Mouse (Mus musculus): ENCODE data around the gene Slc43a1. TPM values are rescaled to one million over a fixed set of nuclear protein-coding genes. Genes with fewer than 3 reads are reported as not detected.

Slc43a1 gene
- polyA plus RNA-seq, 1 experiment from 2014 or later: 6.6 TPM

GRCm38 (mm10) chr2:84823237-84823636 is 15.4 kb upstream of the Slc43a1 start:
- H3K27ac ChIP-seq (ENCODE audit: low read length): no peak overlapping the region
- H3K4me1 ChIP-seq (ENCODE audit: insufficient read depth, low read depth, low read length): peaks cover 4% of the 10 kb centered on the region; the same call in 1 of the 2 replicates
- DNase-seq (ENCODE audit: low spot score): no peak
- H3K4me3 ChIP-seq (ENCODE audit: low read depth, low read length): no peak overlapping the region
- 20% methylated on average over 2 of the region's 2 CpGs for WGBS
- H3K4me2 ChIP-seq (replicated peaks; ENCODE audit: low read depth, low read length): no peak overlapping the region
- ATAC-seq: no peak
- no peaks in the 10 kb centered on the region for H3K36me3 ChIP-seq (ENCODE audit: insufficient read depth, low read length)
- no peaks in the 10 kb centered on the region for H3K9me3 ChIP-seq (ENCODE audit: low read length)
- H3K9ac ChIP-seq (replicated peaks; ENCODE audit: low read depth): no peak overlapping the region
- no peak for TF ChIP-seq CTCF (IDR thresholded peaks at IDR 0.05)
- H3K27me3 ChIP-seq (replicated peaks; ENCODE audit: insufficient read depth, low read length): no peaks in the 10 kb centered on the region; the same call in 1 of the 2 replicates

GRCm38 (mm10) chr2:84826488-84827282 is 12.0 kb upstream of the Slc43a1 start, which contains the start of gene Timm10:
Timm10 (plus strand) TSS chr2:84826997.
- TF ChIP-seq EP300 (IDR thresholded peaks at IDR 0.05) (peak; percentile 76), CTCF (IDR thresholded peaks at IDR 0.05) (no peak)
- H3K27me3 ChIP-seq (replicated peaks; ENCODE audit: insufficient read depth, low read length): no peaks in the 10 kb centered on the region
- H3K9ac ChIP-seq (replicated peaks; ENCODE audit: low read depth): peak within 1 kb of the TSS; percentile 41
- peak within 1 kb of the TSS; percentile 35; the same call in 1 of the 2 replicates for H3K27ac ChIP-seq (ENCODE audit: low read length)
- WGBS: under 1% methylated on average over 34 of the region's 34 CpGs
- H3K4me3 ChIP-seq (ENCODE audit: low read depth, low read length): peak within 1 kb of the TSS; percentile 74
- H3K36me3 ChIP-seq (ENCODE audit: insufficient read depth, low read length): no peaks in the 10 kb centered on the region
- peak; percentile 90 for ATAC-seq
- peak; percentile 97 for DNase-seq (ENCODE audit: low spot score)
- no peaks in the 10 kb centered on the region for H3K9me3 ChIP-seq (ENCODE audit: low read length)
- H3K4me1 ChIP-seq (ENCODE audit: insufficient read depth, low read depth, low read length): peaks cover 4% of the 10 kb centered on the region; the same call in 1 of the 2 replicates
- peak within 1 kb of the TSS; percentile 96 for H3K4me2 ChIP-seq (replicated peaks; ENCODE audit: low read depth, low read length)

GRCm38 (mm10) chr2:84827283-84827920 is 11.2 kb upstream of the Slc43a1 start:
- Histone ChIP-seq H3K4me1 (ENCODE audit: insufficient read depth, low read depth, low read length) (peaks cover 4% of the 10 kb centered on the region; the same call in 1 of the 2 replicates), H3K27ac (ENCODE audit: low read length) (peak overlapping the region; percentile 35; the same call in 1 of the 2 replicates), H3K9me3 (ENCODE audit: low read length) (no peaks in the 10 kb centered on the region), H3K36me3 (ENCODE audit: insufficient read depth, low read length) (no peaks in the 10 kb centered on the region), H3K4me3 (ENCODE audit: low read depth, low read length) (peak overlapping the region; percentile 74), H3K4me2 (replicated peaks; ENCODE audit: low read depth, low read length) (peak overlapping the region; percentile 96), H3K9ac (replicated peaks; ENCODE audit: low read depth) (peak overlapping the region; percentile 41), H3K27me3 (replicated peaks; ENCODE audit: insufficient read depth, low read length) (no peaks in the 10 kb centered on the region)
- WGBS: under 1% methylated on average over 29 of the region's 29 CpGs
- ATAC-seq: no peak; the same call in 1 of the 2 replicates
- DNase-seq (ENCODE audit: low spot score): peak; percentile 59
- TF ChIP-seq CTCF (IDR thresholded peaks at IDR 0.05) (no peak), EP300 (IDR thresholded peaks at IDR 0.05) (no peak)

GRCm38 (mm10) chr2:84831666-84832391 is 6.8 kb upstream of the Slc43a1 start:
- Histone ChIP-seq H3K9me3 (ENCODE audit: low read length) (no peaks in the 10 kb centered on the region), H3K27ac (ENCODE audit: low read length) (peak overlapping the region; percentile 20; the same call in 1 of the 2 replicates), H3K4me2 (replicated peaks; ENCODE audit: low read depth, low read length) (no peak overlapping the region), H3K4me3 (ENCODE audit: low read depth, low read length) (no peak overlapping the region), H3K9ac (replicated peaks; ENCODE audit: low read depth) (no peak overlapping the region), H3K4me1 (ENCODE audit: insufficient read depth, low read depth, low read length) (peaks cover 4% of the 10 kb centered on the region; the same call in 1 of the 2 replicates), H3K27me3 (replicated peaks; ENCODE audit: insufficient read depth, low read length) (no peaks in the 10 kb centered on the region), H3K36me3 (ENCODE audit: insufficient read depth, low read length) (no peaks in the 10 kb centered on the region)
- ATAC-seq: peak; percentile 89
- DNase-seq (ENCODE audit: low spot score): peak; percentile 91
- WGBS: 25% methylated on average over 10 of the region's 10 CpGs
- TF ChIP-seq CTCF (IDR thresholded peaks at IDR 0.05): peak; percentile 94
- TF ChIP-seq EP300 (IDR thresholded peaks at IDR 0.05): 0 out of 2 replicates have a peak, but pooled peaks have one; percentile 26

- no peak for ATAC-seq
- H3K27ac ChIP-seq (ENCODE audit: low read length): no peak overlapping the region
- no peak overlapping the region for H3K4me3 ChIP-seq (ENCODE audit: low read depth, low read length)
- no peaks in the 10 kb centered on the region for H3K9me3 ChIP-seq (ENCODE audit: low read length)
- H3K9ac ChIP-seq (replicated peaks; ENCODE audit: low read depth): no peak overlapping the region
- H3K4me2 ChIP-seq (replicated peaks; ENCODE audit: low read depth, low read length): no peak overlapping the region
- no peak for DNase-seq (ENCODE audit: low spot score)
- 0 out of 2 replicates have a peak, but pooled peaks cover 3% of the 10 kb centered on the region for H3K27me3 ChIP-seq (replicated peaks; ENCODE audit: insufficient read depth, low read length)
- 56% methylated on average over 8 of the region's 8 CpGs for WGBS
- TF ChIP-seq CTCF (IDR thresholded peaks at IDR 0.05) (no peak), EP300 (IDR thresholded peaks at IDR 0.05) (no peak)
- peaks cover 7% of the 10 kb centered on the region; the same call in 1 of the 2 replicates for H3K4me1 ChIP-seq (ENCODE audit: insufficient read depth, low read depth, low read length)
- H3K36me3 ChIP-seq (ENCODE audit: insufficient read depth, low read length): no peaks in the 10 kb centered on the region
Observed at GRCm38 (mm10) chr2:84837107-84837506, 1.5 kb upstream of the Slc43a1 start.

All from lung, postnatal 0 days (tissue).